Mouse (Mus musculus): ENCODE data around the gene Card10.

Gene Card10

DNA sequence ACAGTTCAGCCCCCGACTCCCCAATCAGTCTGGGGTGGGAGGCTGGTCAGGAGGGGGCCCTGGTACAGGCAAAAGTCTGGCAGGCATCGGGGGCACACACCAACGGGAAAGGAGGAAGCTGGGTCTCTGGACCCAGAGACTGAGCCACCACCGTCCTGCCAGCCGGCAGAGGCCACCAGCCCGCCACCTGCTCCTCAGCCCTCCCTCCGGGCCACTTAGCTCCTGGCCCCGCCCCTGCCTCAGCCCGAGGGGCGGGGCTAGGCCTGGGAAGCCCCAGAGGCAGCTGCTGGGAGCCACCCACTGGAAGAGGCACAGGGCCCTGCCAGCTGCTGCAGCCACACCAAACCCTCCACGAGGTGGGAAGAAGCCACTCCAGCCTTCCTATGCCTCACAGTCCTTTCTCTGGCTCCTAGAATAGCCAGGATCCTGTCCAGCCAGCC lies 29.5 kb downstream of the Card10 start, which contains the start of gene Mfng:
TSS of gene Mfng (minus strand) at position 186 of the 440 bp plus-strand sequence.
- DNase-seq (ENCODE audit: low read depth, low spot score), result no peak

DNA sequence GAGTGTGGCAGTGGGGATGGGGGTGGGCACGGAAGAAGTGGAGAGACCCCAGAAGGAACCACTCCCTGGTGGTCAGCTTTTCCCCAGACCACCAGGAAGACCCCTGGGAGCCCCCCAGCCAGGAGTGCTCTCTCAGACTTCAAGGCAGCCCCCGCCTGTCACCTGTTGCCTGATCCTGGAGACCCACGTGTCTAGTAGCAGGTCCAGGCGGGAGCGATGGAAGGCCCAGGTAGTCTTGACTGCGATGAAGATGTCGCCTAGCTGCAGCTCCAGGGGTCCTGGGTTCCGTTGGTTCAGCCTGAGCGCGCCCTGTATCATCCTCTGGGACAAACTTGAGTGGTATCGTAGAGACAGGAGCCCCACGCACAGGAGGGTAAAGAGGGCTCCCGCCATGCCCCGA lies 30.0 kb downstream of the Card10 start:
- DNase-seq (ENCODE audit: low read depth, low spot score), result no peak

DNA sequence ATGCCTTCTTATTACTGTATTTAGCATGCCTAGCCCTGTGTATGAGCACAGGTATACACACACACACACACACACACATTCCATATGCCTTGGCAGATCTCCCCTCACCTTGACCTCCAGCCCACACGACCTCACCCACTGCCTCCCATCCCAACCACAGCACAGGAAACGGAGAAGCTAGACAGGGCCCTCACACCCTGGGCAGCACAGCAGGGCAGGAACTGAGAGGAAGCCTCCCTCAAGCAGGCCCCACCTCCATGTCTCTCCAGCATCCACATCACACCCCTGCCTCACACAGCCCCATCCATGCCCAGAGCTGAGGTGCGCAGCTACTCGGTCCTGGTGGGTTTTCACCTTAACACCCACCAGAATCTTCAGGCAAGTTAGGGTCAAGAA lies 30.5 kb downstream of the Card10 start:
- DNase-seq (ENCODE audit: low read depth, low spot score), result no peak

DNA sequence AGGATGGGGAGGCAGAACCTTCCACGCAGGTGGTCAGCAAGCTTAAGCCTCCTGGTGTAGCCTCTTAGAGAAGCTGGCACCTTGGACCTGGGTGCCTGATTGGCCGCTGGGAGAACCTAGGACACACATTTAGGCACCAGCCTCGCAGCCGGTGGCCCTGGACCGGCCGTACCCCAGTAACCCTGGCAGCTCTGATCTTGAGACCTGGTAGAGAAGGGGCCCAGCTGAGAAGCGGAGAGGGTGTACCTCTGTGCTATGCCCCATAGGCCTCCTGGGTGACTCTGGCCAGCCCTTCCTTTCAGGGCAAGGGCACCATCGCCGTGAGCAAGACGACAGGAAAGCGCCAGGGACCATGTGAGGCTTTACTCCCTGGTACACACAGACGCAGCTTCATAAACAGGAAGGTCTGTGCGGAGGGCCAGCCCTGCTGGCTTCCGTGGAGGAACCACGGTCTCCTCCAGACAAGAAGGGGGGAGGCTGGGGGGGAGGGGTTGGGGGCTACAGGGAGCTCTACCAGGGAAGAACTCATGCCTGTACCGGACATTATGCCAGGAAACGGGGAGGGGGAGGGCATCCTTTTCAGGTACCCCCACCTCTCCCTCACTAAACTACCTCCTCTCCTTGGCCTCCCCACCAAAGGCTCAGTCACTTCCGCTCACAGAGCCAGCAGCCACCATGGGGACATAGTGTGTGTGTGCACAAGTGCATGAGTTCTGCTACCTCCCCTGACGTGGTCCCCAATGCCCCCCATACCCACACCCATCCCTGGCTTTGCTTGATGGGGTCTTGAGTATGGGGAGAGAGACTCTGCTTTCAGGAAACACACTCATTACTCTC lies 31.1 kb downstream of the Card10 start:
- no peak for DNase-seq (ENCODE audit: low read depth, low spot score)

DNA sequence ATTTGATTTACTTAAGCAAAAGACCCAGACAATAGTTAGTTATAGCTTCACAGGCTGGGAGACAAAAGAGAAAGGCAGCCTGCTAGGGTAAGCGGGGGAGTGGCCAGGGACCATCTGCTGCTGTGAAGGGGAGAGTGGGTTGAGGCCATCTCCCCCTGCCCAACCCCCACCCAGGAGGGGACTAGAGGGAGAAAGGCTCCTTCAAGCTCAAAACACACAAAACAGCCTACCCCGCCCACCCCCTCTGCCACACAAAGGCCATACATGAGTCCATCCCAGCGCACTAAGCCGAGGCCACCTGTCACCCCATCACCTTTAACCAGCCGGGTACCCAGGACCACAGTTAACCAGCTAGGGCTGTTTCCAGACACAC lies 31.9 kb downstream of the Card10 start:
- no peak for DNase-seq (ENCODE audit: low read depth, low spot score)

GRCm38 (mm10) chr15:78770234-78770982 lies 32.4 kb downstream of the Card10 start:
- DNase-seq (ENCODE audit: low read depth, low spot score), result no peak

GRCm38 (mm10) chr15:78769064-78769463 lies 33.8 kb downstream of the Card10 start:
- DNase-seq (ENCODE audit: low read depth, low spot score), result no peak

DNA sequence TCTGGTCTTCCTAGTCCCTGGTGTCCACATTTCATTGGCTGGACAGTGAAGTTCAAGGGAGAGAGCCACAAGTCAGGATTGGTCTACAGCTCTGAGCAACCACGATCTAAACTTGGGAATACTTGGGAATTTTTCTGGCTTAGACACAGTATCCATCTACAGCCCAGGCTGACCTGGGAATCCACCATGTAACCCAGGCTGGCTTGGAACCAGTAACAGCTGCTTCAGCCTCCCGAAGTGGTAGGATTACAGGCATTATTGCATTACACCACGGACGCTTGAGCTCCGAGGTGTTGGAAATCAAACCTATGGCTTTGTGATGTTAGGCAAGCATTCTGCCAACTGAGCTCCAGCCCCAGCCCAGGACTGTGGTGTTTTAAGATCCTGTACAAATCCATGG lies 39.1 kb downstream of the Card10 start:
- no peak for DNase-seq (ENCODE audit: low read depth, low spot score)

DNA sequence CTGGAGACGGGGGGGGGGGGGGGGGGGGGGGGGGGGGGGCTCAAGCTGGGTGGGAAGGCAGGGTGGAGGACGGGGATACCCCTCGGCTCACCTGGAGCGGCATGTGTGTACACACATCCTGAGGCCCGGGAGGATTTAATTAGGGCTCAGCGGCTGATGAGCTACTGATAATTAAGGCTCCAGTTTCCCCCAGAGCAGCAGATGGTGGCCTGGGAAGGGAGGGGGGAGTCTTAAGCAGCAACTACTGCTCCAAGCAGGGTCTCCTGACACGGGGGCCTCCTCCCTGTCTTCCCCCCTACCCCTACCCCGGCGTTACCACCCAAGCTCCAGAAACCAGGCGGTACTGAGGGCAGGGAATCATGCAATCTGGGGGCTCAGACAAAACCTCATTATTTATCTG lies 39.6 kb downstream of the Card10 start:
- DNase-seq (ENCODE audit: low read depth, low spot score), result no peak

- DNase-seq (ENCODE audit: low read depth, low spot score), result no peak
Observed at GRCm38 (mm10) chr15:78761112-78761511, 41.7 kb downstream of the Card10 start.

DNA sequence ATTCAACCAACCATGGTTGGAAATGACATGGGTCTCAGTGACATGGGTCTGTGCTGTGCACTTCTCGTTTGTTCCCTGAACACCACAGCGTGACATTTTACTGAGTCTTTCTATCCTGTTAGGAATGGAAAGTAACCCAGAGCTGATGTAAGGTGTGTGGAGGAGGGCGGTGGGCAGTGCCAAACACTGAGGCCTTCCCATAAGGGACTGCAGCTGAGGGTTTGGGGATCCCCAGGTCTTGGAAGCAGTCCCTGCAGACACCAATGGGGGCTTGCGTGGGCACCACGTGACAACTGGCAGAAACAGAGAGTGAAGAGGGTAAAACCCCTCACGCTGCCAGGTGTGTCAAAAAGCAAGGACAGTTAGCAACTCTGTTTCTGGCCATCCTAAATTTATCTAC lies 44.7 kb downstream of the Card10 start:
- no peak for DNase-seq (ENCODE audit: low read depth, low spot score)

DNA sequence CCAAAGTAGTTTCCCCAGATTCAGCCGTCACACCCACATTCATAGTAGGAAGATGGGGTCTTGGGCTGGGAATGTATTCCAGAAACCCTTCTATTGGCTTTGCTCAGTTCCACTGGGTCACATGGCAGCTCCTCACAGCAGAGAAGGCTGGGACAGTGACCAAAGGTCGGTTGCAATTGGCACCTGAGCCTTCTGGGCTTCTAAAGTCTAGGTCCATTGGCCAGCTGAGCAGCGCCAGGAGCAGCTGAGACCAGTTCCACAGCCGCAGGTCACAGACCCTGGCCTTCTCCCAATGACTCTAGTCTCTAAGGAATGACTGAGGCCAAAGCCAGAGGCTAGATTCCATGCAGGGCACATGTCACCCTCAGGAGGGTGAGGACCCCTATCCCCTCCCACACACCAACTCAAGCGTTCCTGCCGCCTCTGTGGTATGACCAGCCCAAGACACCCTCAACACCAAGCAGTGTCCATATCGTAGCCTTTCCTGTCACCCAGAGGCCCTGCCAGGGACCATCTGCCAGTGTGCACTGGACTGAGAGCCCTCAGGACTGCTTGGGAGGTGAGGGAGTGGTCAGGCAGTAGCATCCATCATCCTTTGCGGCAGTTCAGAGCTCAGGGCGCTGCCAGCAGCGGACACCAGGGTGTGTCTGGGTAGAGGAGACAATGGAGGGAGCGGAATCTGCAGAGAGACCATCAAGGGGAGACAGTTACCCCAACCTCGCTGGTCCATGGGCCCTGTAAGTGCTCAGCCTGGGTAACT lies 46.7 kb downstream of the Card10 start:
- no peak for DNase-seq (ENCODE audit: low read depth, low spot score)

- no peak for DNase-seq (ENCODE audit: low read depth, low spot score)
Observed at GRCm38 (mm10) chr15:78755226-78755625, 47.6 kb downstream of the Card10 start.

DNA sequence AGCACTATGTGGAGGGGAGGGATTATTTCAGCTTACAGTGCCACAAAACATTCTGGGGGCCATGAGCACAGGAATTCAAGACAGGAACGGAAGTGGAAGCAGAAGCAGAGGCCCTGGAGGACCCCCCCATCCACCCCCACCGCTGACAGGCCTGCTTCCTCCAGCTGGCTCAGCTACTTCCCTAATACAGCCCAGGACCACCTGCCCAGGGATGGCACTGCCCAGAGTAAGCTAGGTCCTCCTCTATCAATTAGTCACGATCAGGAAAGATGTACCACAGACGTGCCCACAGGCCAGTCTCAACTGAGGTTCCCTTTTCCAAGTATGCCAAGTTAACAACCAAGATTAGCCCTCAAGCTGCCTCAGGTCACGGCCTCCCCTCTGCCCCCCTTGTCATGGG lies 48.7 kb downstream of the Card10 start:
- DNase-seq (ENCODE audit: low read depth, low spot score), result no peak

GRCm38 (mm10) chr15:78752991-78753390 lies 49.9 kb downstream of the Card10 start:
- no peak for DNase-seq (ENCODE audit: low read depth, low spot score)

DNA sequence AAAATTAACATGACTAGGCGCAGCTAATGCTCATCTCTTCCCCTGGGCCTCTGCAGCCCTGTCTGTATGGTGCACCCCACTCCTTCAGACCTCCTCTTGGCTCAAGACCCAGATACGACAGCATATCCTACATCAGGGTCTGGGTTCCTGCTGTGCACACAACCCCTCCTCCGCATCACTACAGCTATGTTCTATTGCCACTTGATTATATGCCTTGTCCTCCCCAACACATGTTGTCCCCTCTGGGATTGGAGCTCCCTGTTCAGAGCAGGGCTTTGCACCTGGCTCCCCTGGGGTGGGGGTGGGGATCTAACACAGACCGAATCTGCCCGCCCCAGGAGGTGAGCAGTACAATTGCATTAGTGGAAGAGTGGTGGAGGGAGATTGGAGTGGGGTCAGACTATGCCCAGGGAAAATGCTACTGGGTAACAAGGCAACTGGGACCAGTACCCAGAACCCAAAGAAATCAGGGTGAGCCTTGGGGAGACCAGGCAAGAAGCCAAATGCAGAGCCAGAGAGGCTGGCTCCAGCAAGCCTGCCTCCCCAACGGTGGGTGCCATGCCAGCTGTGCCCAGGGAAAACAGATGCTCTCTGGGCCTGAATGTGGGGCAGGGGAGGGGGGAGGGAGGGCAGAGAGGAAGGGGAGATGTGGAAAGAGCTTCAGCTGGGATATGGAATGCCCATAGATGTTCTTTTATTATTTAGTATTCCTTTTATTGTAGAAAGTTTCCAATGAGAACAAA lies 52.1 kb downstream of the Card10 start:
- no peak for DNase-seq (ENCODE audit: low read depth, low spot score)

DNA sequence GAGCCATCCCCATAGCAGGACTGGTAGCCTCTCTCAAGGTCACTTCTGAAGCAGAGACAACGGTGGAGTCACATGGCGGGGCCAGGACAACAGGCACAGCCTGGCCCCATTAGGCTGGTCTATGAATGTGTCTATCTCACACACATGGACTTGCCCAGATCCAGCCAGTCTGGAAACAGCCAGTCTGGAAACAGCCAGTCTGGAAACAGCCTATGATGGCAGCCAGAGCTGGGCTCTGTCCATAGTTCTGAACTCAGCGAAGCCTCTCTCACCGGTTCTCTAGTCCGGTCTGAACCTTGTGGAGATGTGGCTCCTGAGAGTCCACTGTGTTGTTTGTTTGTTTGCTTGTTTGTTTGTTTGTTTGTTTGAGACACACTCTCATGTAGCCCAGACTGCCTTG lies 53.0 kb downstream of the Card10 start:
- peak; percentile 60 for DNase-seq (ENCODE audit: low read depth, low spot score)

DNA sequence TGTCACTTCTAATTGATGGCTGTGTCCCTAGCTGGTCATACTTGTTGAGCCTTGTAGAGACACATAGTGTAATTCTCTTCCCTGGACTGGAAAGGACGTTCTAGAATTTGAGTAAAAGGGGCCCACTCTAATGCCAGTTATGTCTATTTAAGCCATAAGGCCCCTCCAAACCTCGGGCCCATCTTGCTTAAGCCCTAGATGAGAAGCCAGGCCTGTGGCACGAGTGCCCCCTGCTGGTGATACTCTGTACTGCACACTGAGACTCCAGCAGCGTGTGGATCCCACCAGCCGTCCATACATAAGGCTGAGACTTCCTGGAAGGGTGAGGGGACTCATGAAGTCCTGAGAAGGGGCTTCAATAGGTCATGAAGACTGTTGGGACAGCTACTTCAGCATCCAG lies 58.6 kb downstream of the Card10 start:
- peak; percentile 70 for DNase-seq (ENCODE audit: low read depth, low spot score)

GRCm38 (mm10) chr15:78742831-78743230 lies 60.0 kb downstream of the Card10 start:
- DNase-seq (ENCODE audit: low read depth, low spot score), result no peak

DNA sequence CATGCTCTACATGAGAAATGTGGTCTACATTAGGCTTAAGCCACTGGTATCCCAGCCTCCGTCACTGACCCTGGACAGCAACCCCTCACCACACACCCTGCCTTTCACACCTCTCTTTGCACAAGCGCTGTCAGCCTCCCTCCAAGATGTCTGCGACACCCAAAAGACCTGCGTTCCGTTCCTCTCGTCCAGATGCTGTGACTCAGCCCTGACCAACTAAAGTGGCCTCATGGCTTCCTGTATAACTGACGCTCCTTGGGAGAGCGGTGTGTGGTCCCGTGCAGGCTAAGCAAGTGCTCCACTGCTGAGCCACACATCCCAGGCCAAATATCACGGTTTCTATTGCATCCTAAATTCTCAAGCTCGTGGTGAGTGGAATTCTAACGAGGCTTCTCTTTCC lies 62.2 kb downstream of the Card10 start:
- DNase-seq (ENCODE audit: low read depth, low spot score), result no peak

DNA sequence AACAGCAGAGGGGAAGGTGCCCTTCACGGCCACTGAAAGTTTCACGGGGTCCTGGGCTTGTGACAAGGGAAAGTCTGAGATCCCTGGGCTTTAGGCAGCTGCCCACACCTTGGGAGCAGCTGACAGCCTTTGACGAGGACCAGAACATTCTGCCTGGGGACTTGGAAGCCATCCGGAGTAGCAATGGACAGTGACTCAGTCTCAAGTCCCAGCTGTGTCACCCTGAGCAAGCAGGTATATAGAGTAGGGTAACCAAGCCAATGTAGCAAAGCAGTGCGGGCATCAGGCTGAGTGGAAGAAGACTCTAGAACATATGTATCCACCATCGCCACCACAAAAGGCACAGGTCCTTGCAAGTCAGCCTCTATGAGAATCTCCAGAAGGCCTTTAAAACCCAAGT lies 65.7 kb downstream of the Card10 start:
- DNase-seq (ENCODE audit: low read depth, low spot score), result no peak

DNA sequence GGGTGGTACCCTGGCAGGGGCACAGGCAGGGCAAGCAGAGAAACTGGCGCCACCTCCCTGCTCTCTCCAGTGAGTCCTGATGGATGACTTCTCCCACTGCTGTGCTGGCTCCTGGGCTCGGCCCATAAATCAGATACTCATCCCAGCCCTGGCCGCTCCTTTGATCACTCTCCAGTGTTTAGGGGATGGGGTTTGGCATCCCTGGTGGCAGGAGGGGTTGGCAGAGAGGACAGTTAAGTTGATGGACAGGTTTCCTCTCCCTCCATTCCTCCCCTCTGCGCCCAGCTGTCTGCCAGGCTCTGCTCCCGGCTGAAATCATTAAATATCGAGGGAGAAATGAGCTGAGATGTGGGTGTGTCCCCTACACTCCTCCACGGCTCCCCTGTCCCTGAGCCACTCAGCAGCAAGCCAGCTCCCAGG lies 66.2 kb downstream of the Card10 start:
- DNase-seq (ENCODE audit: low read depth, low spot score), result no peak

Data from 3T3-L1 (cell line).